Mouse (Mus musculus): ENCODE measurements around the gene Cdh22.
A peak's percentile ranks its signal among the peaks of the same experiment; 100 is the strongest.

The Cdh22 gene

GRCm38 (mm10) chr2:165204931-165205330 lies 29.7 kb downstream of the Cdh22 start:
- DNase-seq: no peak

GRCm38 (mm10) chr2:165201761-165202751 lies 32.6 kb downstream of the Cdh22 start:
- no peak for DNase-seq

GRCm38 (mm10) chr2:165197546-165197945 lies 37.1 kb downstream of the Cdh22 start:
- DNase-seq: no peak

- no peak for DNase-seq
Measured at GRCm38 (mm10) chr2:165195411-165196182, 39.1 kb downstream of the Cdh22 start.

GRCm38 (mm10) chr2:165191483-165191882 lies 43.2 kb downstream of the Cdh22 start:
- no peak for DNase-seq

- no peak for DNase-seq
Measured at GRCm38 (mm10) chr2:165189546-165189945, 45.1 kb downstream of the Cdh22 start.

- no peak for DNase-seq
Measured at GRCm38 (mm10) chr2:165187648-165188380, 46.8 kb downstream of the Cdh22 start.

GRCm38 (mm10) chr2:165184015-165184633 lies 50.5 kb downstream of the Cdh22 start:
- no peak for DNase-seq

- no peak for DNase-seq
Measured at GRCm38 (mm10) chr2:165182085-165182976, 52.3 kb downstream of the Cdh22 start.

GRCm38 (mm10) chr2:165179231-165179630 lies 55.4 kb downstream of the Cdh22 start:
- DNase-seq: no peak

GRCm38 (mm10) chr2:165176965-165177364 lies 57.7 kb downstream of the Cdh22 start:
- no peak for DNase-seq

GRCm38 (mm10) chr2:165166664-165167435 lies 67.8 kb downstream of the Cdh22 start:
- DNase-seq: no peak

GRCm38 (mm10) chr2:165162221-165162620 lies 72.4 kb downstream of the Cdh22 start:
- no peak for DNase-seq

GRCm38 (mm10) chr2:165160466-165160865 lies 74.2 kb downstream of the Cdh22 start:
- DNase-seq: no peak

- DNase-seq: no peak
Measured at GRCm38 (mm10) chr2:165159055-165159688, 75.5 kb downstream of the Cdh22 start.

- DNase-seq: no peak
Measured at GRCm38 (mm10) chr2:165158317-165158716, 76.3 kb downstream of the Cdh22 start.

GRCm38 (mm10) chr2:165157900-165158299 lies 76.8 kb downstream of the Cdh22 start:
- no peak for DNase-seq

- peak; percentile 59 for DNase-seq
Measured at GRCm38 (mm10) chr2:165153006-165153405, 81.6 kb downstream of the Cdh22 start.

- DNase-seq: no peak
Measured at GRCm38 (mm10) chr2:165149741-165150140, 84.9 kb downstream of the Cdh22 start.

- no peak for DNase-seq
Measured at GRCm38 (mm10) chr2:165145821-165146220, 88.8 kb downstream of the Cdh22 start.

All from cerebellum, adult 8-10 months (tissue).